Mouse (Mus musculus) heart, adult 2 months (tissue): Measurements from ENCODE around the gene Fbxo7. TPM values are rescaled to one million over a fixed set of nuclear protein-coding genes. Genes with fewer than 3 reads are reported as not detected.

Experiments
- DNase-seq, 2 experiments: peaks; one replicate each; pipeline ENCODE4 v3.0.0; 2021
- H3K27ac ChIP-seq: fragments of 200-600 bp; 2 replicates; pipeline ENCODE4 v1.8.1; 2022
- H3K27me3 ChIP-seq: fragments of 200-500 bp; 2 replicates; pipeline ENCODE4 v1.6.1; 2012; ENCODE audit warnings: mild to moderate bottlenecking, low read length, inconsistent platforms, mixed read lengths; ENCODE audit not compliant: control insufficient read depth, insufficient read depth
- H3K36me3 ChIP-seq: fragments of 200-500 bp; 2 replicates; pipeline ENCODE4 v1.6.1; 2012; ENCODE audit warnings: low read length, inconsistent platforms; ENCODE audit not compliant: control insufficient read depth, insufficient read depth
- H3K4me1 ChIP-seq: fragments of 200-500 bp; 2 replicates; pipeline ENCODE4 v1.6.1; 2011; ENCODE audit warnings: low read length; ENCODE audit not compliant: control insufficient read depth, insufficient read depth
- H3K4me3 ChIP-seq: fragments of 200-600 bp; 2 replicates; pipeline ENCODE4 v1.8.1; 2022
- H3K79me2 ChIP-seq: fragments of 200-500 bp; replicated peaks from 2 replicates; pipeline ENCODE4 v1.6.1; 2012; ENCODE audit warnings: mild to moderate bottlenecking, inconsistent platforms, low read length, moderate library complexity, mixed read lengths; ENCODE audit not compliant: control insufficient read depth, insufficient read depth
- H3K9ac ChIP-seq: fragments of 200-500 bp; 2 replicates; pipeline ENCODE4 v1.6.1; 2012; ENCODE audit warnings: low read depth, mild to moderate bottlenecking, control low read depth, inconsistent platforms, low read length, mixed read lengths
- CTCF ChIP-seq: fragments of 200-600 bp; IDR thresholded peaks from 2 replicates; pipeline ENCODE4 v1.8.1; 2022; ENCODE audit warnings: antibody characterized with exemption, mild to moderate bottlenecking, moderate library complexity
- EP300 ChIP-seq: fragments of 200-500 bp; IDR thresholded peaks from 2 replicates; pipeline ENCODE4 v1.6.1; 2011; ENCODE audit warnings: low read depth, low read length, control low read depth; ENCODE audit not compliant: insufficient read depth
- POLR2A ChIP-seq: fragments of 200-500 bp; IDR thresholded peaks from 2 replicates; pipeline ENCODE4 v1.6.1; 2011; ENCODE audit warnings: mild to moderate bottlenecking, low read depth, low read length, control low read depth; ENCODE audit not compliant: insufficient read depth
- WGBS: fragments of 180-500 bp; shearing (Covaris S2); methylation state at CpG from one replicate; pipeline ENCODE4 v1.1.7; 2018; 5-methylcytosine and 5-hydroxymethylcytosine counted together
- intact Hi-C: fragments of 180-260 bp; cut with DNase I; formaldehyde crosslinking; loops from one replicate; pipeline ENCODE4 v1.15.1; 2025
- long read RNA-seq: library from polyadenylated mRNA; stranded (forward); transcript quantifications from one replicate; pipeline ENCODE4 v2.0.0, GENCODE M21; 2021
- polyA plus RNA-seq: library from polyadenylated mRNA; depleted of rRNA; stranded (reverse); fragments of >200 nt; gene quantifications from 2 replicates; pipeline ENCODE4 v1.2.3, GENCODE M21; 2012; rRNA removed
- total RNA-seq, 2 experiments: library from RNA; stranded (reverse); gene quantifications; 2 replicates each; pipeline ENCODE4 v1.2.3; 2021

Fbxo7 gene
- 10 to 100 TPM; 13.2 to 16.2 TPM for total RNA-seq
- polyA plus RNA-seq = 16.7 and 20.2 TPM in 2 replicates
- long read RNA-seq, full-length matches to known transcripts = 12 of 14 reads
- long read RNA-seq, partial matches to known transcripts = 0 of 14 reads
- long read RNA-seq, other reads (novel, unspliced or antisense) = 2 of 14 reads

GRCm38 (mm10) chr10:86021749-86022473 lies at the start of gene Fbxo7:
Fbxo7 (plus strand) TSS chr10:86021972.
- Histone ChIP-seq H3K27me3 (no peaks in the 10 kb centered on the region), H3K36me3 (peaks cover 5% of the 10 kb centered on the region), H3K9ac (peak within 1 kb of the TSS; percentile 96), H3K27ac (peak within 1 kb of the TSS; percentile 98), H3K79me2 (peaks cover 2% of the 10 kb centered on the region; the same call in 1 of the 2 replicates), H3K4me3 (peak within 1 kb of the TSS; percentile 96), H3K4me1 (peaks cover 1% of the 10 kb centered on the region; the same call in 1 of the 2 replicates)
- WGBS = under 1% methylated on average over 82 of the region's 82 CpGs
- intact Hi-C loops = loop anchor here (2.0 kb wide), 3 partner anchors 43 to 441 kb away; no protein-coding TSS in a partner anchor
- 0 out of 2 replicates have a peak, but pooled peaks have one; percentile 52 for TF ChIP-seq EP300
- peak; percentile 39; the same call in 1 of the 2 replicates for TF ChIP-seq POLR2A
- peak; percentile 94 for TF ChIP-seq CTCF
- peak; percentile 90 to 92 for DNase-seq

- Histone ChIP-seq H3K4me3 (no peak overlapping the region), H3K27ac (no peak overlapping the region), H3K79me2 (no peaks in the 10 kb centered on the region), H3K4me1 (no peaks in the 10 kb centered on the region), H3K9ac (no peak overlapping the region), H3K27me3 (no peaks in the 10 kb centered on the region), H3K36me3 (no peaks in the 10 kb centered on the region)
- no peak for DNase-seq
- intact Hi-C loops = no loop called here
- 71% methylated on average over 4 of the region's 4 CpGs for WGBS
- no peak for TF ChIP-seq CTCF
- TF ChIP-seq POLR2A = no peak
- TF ChIP-seq EP300 = no peak
These were observed 48.9 kb upstream of the Fbxo7 start for GRCm38 (mm10) chr10:85972915-85973314.

DNA sequence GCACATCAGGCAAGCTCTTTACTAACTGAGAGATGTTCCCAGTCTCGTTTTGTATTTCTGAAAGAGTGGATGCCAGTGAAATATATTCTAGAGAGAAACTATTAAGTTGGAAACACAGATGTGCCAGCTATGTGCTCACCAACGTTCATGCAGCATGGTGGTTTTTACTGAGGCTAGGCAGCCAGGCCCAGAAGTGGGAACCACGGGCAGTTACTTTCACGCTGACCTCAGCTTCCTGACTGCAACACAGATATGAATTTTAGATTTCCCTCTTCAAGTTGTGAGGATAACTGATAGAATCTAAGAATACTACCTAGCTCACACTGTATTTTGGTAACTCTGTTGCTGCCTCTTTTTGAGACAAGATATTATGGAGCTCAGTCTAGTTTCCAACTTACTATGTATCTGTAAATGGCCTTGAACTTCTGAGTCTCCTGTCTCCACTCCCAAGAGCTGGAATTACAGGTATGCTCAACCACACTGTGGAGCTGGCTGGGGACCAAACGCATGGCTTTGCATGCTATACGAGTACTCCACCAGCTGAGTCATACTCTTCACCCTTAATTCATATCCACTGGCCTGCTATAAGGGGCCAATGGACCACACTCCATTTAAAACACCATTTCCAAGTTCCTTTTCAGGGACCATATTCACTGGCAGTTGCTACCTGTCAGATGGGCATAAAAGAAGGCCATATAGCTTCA lies 32.2 kb upstream of the Fbxo7 start:
- intact Hi-C loops = no loop called here
- H3K27me3 ChIP-seq = no peaks in the 10 kb centered on the region

GRCm38 (mm10) chr10:85992412-85992811 lies 29.4 kb upstream of the Fbxo7 start:
- H3K9ac ChIP-seq = no peak overlapping the region
- 65% methylated on average over 4 of the region's 4 CpGs for WGBS
- no peak overlapping the region for H3K4me3 ChIP-seq
- intact Hi-C loops = no loop called here
- no peaks in the 10 kb centered on the region for H3K27me3 ChIP-seq
- H3K4me1 ChIP-seq = no peaks in the 10 kb centered on the region
- no peak overlapping the region for H3K27ac ChIP-seq
- H3K79me2 ChIP-seq = no peaks in the 10 kb centered on the region
- no peak for DNase-seq
- TF ChIP-seq POLR2A (no peak), EP300 (no peak)
- no peaks in the 10 kb centered on the region for H3K36me3 ChIP-seq

More for the DNA sequence above, 32.2 kb upstream of the Fbxo7 start:
- Histone ChIP-seq H3K4me3 (no peak overlapping the region), H3K4me1 (no peaks in the 10 kb centered on the region), H3K27ac (no peak overlapping the region), H3K9ac (no peak overlapping the region), H3K79me2 (no peaks in the 10 kb centered on the region), H3K36me3 (no peaks in the 10 kb centered on the region)
- 54% methylated on average over 6 of the region's 6 CpGs for WGBS
- no peak for TF ChIP-seq EP300
- no peak for TF ChIP-seq POLR2A
- TF ChIP-seq CTCF = no peak
- DNase-seq = no peak

- WGBS = 92% methylated on average over 9 of the region's 9 CpGs
- Histone ChIP-seq H3K27me3 (no peaks in the 10 kb centered on the region), H3K4me1 (no peaks in the 10 kb centered on the region), H3K36me3 (no peaks in the 10 kb centered on the region), H3K79me2 (no peaks in the 10 kb centered on the region), H3K27ac (no peak overlapping the region), H3K9ac (no peak overlapping the region), H3K4me3 (no peak overlapping the region)
- no peak for DNase-seq
- intact Hi-C loops = no loop called here
- no peak for TF ChIP-seq POLR2A
- no peak for TF ChIP-seq EP300
- no peak for TF ChIP-seq CTCF
These were observed 27.9 kb upstream of the Fbxo7 start for GRCm38 (mm10) chr10:85993836-85994235.
